Mouse (Mus musculus): ENCODE results near the gene Fxyd4.

Gene Fxyd4

GRCm38 (mm10) chr6:117891369-117892160, 45.9 kb downstream of the Fxyd4 start:
- no peak for DNase-seq (ENCODE audit: low spot score)

- no peak for DNase-seq (ENCODE audit: low spot score)
Observed at GRCm38 (mm10) chr6:117890257-117890656, 47.2 kb downstream of the Fxyd4 start.

GRCm38 (mm10) chr6:117888642-117889096, 48.8 kb downstream of the Fxyd4 start:
- DNase-seq (ENCODE audit: low spot score) = no peak

GRCm38 (mm10) chr6:117888032-117888431, 49.5 kb downstream of the Fxyd4 start:
- no peak for DNase-seq (ENCODE audit: low spot score)

GRCm38 (mm10) chr6:117885943-117886342, 51.5 kb downstream of the Fxyd4 start:
- DNase-seq (ENCODE audit: low spot score) = no peak
